10 mouse cellular contexts compared by ENCODE assay signal in genomic region chr5:149261866-149262265, GRCm38 (mm10). TPM values are rescaled to one million over a fixed set of nuclear protein-coding genes. Genes with fewer than 3 reads are reported as not detected.
DNase-seq lines count a peak whose midpoint lies in the region; ATAC-seq and TF ChIP-seq lines count a peak whose summit lies in the region.
"Had no signal": no experiment of that assay in that cellular context is flagged by ENCODE, and none has a peak within 500 bp of the region (broad histone marks: within the 10 kb centered on the region; RNA-seq: fewer than 3 reads in every experiment).

No protein-coding gene starts in this region.

- 63% methylated on average over 6 of the region's 6 CpGs for WGBS in forebrain, postnatal 0 days
- 60% methylated on average over 6 of the region's 6 CpGs for WGBS in forebrain, embryonic 14.5 days
- whole genome bisulfite sequencing in hindbrain, embryonic 16.5 days = 61% methylated on average over 6 of the region's 6 CpGs

- H3K9me3 ChIP-seq in forebrain, postnatal 0 days (ENCODE audit: low read length) = no peaks in the 10 kb centered on the region
- H3K9me3 ChIP-seq in forebrain, embryonic 14.5 days (replicated peaks; ENCODE audit: control insufficient read depth, low read length) = no peaks in the 10 kb centered on the region
- H3K9me3 ChIP-seq in hindbrain, embryonic 16.5 days (ENCODE audit: control insufficient read depth, low read length) = no peaks in the 10 kb centered on the region
- H3K9me3 ChIP-seq: embryonic facial prominence, embryonic 15.5 days had no signal

- H3K4me2 ChIP-seq in forebrain, postnatal 0 days (ENCODE audit: low read depth) = no peak overlapping the region
- no peak overlapping the region for H3K4me2 ChIP-seq in forebrain, embryonic 14.5 days (ENCODE audit: low read length)
- no peak overlapping the region for H3K4me2 ChIP-seq in hindbrain, embryonic 16.5 days (ENCODE audit: low read length)
- H3K4me2 ChIP-seq: embryonic facial prominence, embryonic 15.5 days; hindbrain, embryonic 14.5 days had no signal

- no peak overlapping the region for H3K9ac ChIP-seq in forebrain, postnatal 0 days
- no peak overlapping the region for H3K9ac ChIP-seq in forebrain, embryonic 14.5 days (ENCODE audit: low read length)
- no peak overlapping the region for H3K9ac ChIP-seq in hindbrain, embryonic 16.5 days (ENCODE audit: low read depth, low read length)
- H3K9ac ChIP-seq: embryonic facial prominence, embryonic 15.5 days; hindbrain, embryonic 14.5 days had no signal

- ATAC-seq in forebrain, postnatal 0 days = no peak
- no peak for ATAC-seq in forebrain, embryonic 14.5 days
- ATAC-seq in erythroid progenitor cell, adult 5-6 weeks (replicated peaks; ENCODE audit: low FRiP score, poor library complexity, severe bottlenecking) = peak; percentile 58
- no peak for ATAC-seq in granulocyte monocyte progenitor cell, adult 5-6 weeks (replicated peaks; ENCODE audit: poor library complexity, severe bottlenecking)
- no peak for ATAC-seq in hindbrain, embryonic 16.5 days

- no peak overlapping the region for H3K4me3 ChIP-seq in forebrain, postnatal 0 days (ENCODE audit: low read depth, low read length)
- H3K4me3 ChIP-seq in forebrain, embryonic 14.5 days (ENCODE audit: low read depth, low read length) = no peak overlapping the region
- H3K4me3 ChIP-seq in hindbrain, embryonic 16.5 days (ENCODE audit: low read length) = no peak overlapping the region
- H3K4me3 ChIP-seq: embryonic facial prominence, embryonic 15.5 days had no signal

- DNase-seq in forebrain, postnatal 0 days = no peak
- no peak for DNase-seq in forebrain, embryonic 14.5 days (ENCODE audit: low spot score)
- peak; percentile 19 for DNase-seq in spleen, adult 12 weeks (ENCODE audit: low spot score)
- DNase-seq in spleen, postnatal 14 days (ENCODE audit: low spot score in 2 of 2) = no peak
- peak; percentile 68 for DNase-seq in testis, postnatal 10 days (ENCODE audit: low spot score)

- H3K27me3 ChIP-seq in forebrain, postnatal 0 days (ENCODE audit: insufficient read depth, low read length) = no peaks in the 10 kb centered on the region
- H3K27me3 ChIP-seq in forebrain, embryonic 14.5 days (replicated peaks; ENCODE audit: control insufficient read depth, insufficient read depth, low read length) = no peaks in the 10 kb centered on the region
- H3K27me3 ChIP-seq in hindbrain, embryonic 16.5 days (replicated peaks; ENCODE audit: control insufficient read depth, insufficient read depth, low read length) = no peaks in the 10 kb centered on the region
- H3K27me3 ChIP-seq: embryonic facial prominence, embryonic 15.5 days had no signal

- peak; percentile 19; the same call in 1 of the 2 replicates for TF ChIP-seq CTCF in forebrain, postnatal 0 days (IDR thresholded peaks at IDR 0.05; ENCODE audit: low read depth)

- no peak overlapping the region for H3K27ac ChIP-seq in forebrain, postnatal 0 days (ENCODE audit: low read depth, low read length)
- H3K27ac ChIP-seq in forebrain, embryonic 14.5 days (ENCODE audit: low read depth, low read length) = no peak overlapping the region
- no peak overlapping the region for H3K27ac ChIP-seq in hindbrain, embryonic 16.5 days (ENCODE audit: low read depth, low read length)
- H3K27ac ChIP-seq: embryonic facial prominence, embryonic 15.5 days; hindbrain, embryonic 14.5 days had no signal

- 0 out of 2 replicates have a peak, but pooled peaks cover 3% of the 10 kb centered on the region for H3K4me1 ChIP-seq in forebrain, postnatal 0 days (ENCODE audit: insufficient read depth)
- peaks cover 8% of the 10 kb centered on the region; the same call in 1 of the 2 replicates for H3K4me1 ChIP-seq in forebrain, embryonic 14.5 days (ENCODE audit: control insufficient read depth, insufficient read depth, low read length)
- peaks cover 12% of the 10 kb centered on the region for H3K4me1 ChIP-seq in hindbrain, embryonic 16.5 days (ENCODE audit: control insufficient read depth, insufficient read depth, low read depth, low read length)

- H3K36me3 ChIP-seq in forebrain, postnatal 0 days (ENCODE audit: insufficient read depth) = no peaks in the 10 kb centered on the region
- H3K36me3 ChIP-seq in forebrain, embryonic 14.5 days (ENCODE audit: control insufficient read depth, insufficient read depth, low read length) = no peaks in the 10 kb centered on the region
- no peaks in the 10 kb centered on the region for H3K36me3 ChIP-seq in hindbrain, embryonic 16.5 days (ENCODE audit: control insufficient read depth, insufficient read depth, low read length)
- H3K36me3 ChIP-seq: embryonic facial prominence, embryonic 15.5 days had no signal

RNA-seq across cellular contexts. Expression of gene Alox5ap, which starts 2.7 kb away (rescaled TPM):
- total RNA-seq in forebrain, postnatal 0 days (2014; rRNA removed) = 3.4 and 11.6 TPM in 2 replicates
- polyA plus RNA-seq in forebrain, postnatal 0 days (2015; fragmentation: Nextera tagmentation; extraction: Ambion mirVana) = 10.8 and 13.3 TPM in 2 replicates
- polyA plus RNA-seq in forebrain, embryonic 14.5 days (2014; fragmentation: Nextera tagmentation; extraction: Ambion mirVana) = 8.6 and 12.7 TPM in 2 replicates
- 132 and 171 TPM in 2 replicates for total RNA-seq in erythroid progenitor cell, adult 5-6 weeks (2015; ENCODE audit: low replicate concordance)
- 55.7 and 78.7 TPM in 2 replicates for total RNA-seq in erythroid progenitor cell, adult 5-6 weeks (2017; ENCODE audit: low replicate concordance)
- 387 and 445 TPM in 2 replicates for total RNA-seq in granulocyte monocyte progenitor cell, adult 5-6 weeks (2014; fragmentation: Nextera tagmentation)
- 356 and 457 TPM in 2 replicates for total RNA-seq in granulocyte monocyte progenitor cell, adult 5-6 weeks (2017)
- 10.1 and 13.3 TPM in 2 replicates for polyA plus RNA-seq in hindbrain, embryonic 16.5 days (2015; fragmentation: Nextera tagmentation; extraction: Ambion mirVana)

Comparison
In these comparisons a context has a peak if more than half of its experiments do, and no peak if none do; other contexts are left out.
1. DNase-seq: peak in spleen, adult 12 weeks (single experiment) and testis, postnatal 10 days (single experiment); none in forebrain, postnatal 0 days (single experiment), forebrain, embryonic 14.5 days (single experiment) and spleen, postnatal 14 days (0 of 2).